Mouse (Mus musculus) sigmoid colon, adult 10 weeks (tissue): Measurements from ENCODE around the gene Pfn4. TPM values are rescaled to one million over a fixed set of nuclear protein-coding genes. Genes with fewer than 3 reads are reported as not detected.

ENCODE experiments used
- polyA plus RNA-seq: library from polyadenylated mRNA; stranded (reverse); fragments of 350-450 nt; fragmentation: Illumina TruSeq; extraction: RNeasy Lipid Tissue Mini Kit (QIAGEN cat#74804); gene quantifications from one replicate; pipeline ENCODE4 v1.2.3, GENCODE M21; 2014; ENCODE audit warnings: low read depth, low replicate concordance

The Pfn4 gene
- 0.76 TPM for polyA plus RNA-seq

DNA sequence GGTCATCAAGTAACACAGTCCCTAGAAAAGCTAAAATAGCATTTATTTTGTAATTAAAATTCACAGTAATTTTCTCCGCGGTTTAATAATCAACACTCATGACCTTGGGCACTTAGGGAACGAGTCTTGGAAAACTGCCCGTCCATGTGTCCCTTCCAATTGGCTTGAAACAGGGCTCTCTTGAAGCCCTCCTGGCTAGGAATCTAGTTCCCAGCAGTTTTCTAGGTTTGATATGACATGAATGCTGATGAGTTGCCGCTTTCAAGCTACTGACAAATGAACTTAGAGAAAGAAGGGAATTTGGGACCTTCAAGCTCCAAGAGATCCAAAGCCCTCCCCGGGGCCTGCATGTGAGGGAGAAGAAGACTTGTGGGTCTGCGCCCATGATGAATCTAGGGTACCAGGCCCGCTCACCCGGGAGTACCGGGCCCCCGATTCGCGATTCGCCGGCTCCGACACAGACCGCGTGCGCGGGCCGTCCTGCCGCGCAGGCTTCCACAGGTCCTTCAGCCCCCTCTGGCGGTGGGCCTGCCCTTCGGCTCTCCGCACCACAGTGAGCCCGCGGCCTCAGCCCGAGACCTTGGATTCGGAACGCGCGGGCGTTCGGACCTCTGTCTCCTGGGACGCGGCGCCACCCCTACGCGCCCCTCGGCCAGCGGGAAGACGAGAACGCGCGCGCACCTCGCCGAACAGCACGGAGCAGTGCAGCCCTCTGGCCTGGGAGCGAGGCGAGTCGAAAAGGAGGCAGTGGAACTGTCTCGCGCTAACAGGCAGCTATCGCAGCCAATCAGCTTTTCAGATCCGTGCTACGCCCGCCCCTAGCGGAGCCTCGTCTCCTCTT lies at the start of gene Pfn4, which contains the start of gene Fam228b:
Gene Pfn4 (plus strand): TSS at position 531 of the 841 bp plus-strand sequence.
Gene Fam228b (minus strand): TSS at position 776 of the 841 bp plus-strand sequence.

DNA sequence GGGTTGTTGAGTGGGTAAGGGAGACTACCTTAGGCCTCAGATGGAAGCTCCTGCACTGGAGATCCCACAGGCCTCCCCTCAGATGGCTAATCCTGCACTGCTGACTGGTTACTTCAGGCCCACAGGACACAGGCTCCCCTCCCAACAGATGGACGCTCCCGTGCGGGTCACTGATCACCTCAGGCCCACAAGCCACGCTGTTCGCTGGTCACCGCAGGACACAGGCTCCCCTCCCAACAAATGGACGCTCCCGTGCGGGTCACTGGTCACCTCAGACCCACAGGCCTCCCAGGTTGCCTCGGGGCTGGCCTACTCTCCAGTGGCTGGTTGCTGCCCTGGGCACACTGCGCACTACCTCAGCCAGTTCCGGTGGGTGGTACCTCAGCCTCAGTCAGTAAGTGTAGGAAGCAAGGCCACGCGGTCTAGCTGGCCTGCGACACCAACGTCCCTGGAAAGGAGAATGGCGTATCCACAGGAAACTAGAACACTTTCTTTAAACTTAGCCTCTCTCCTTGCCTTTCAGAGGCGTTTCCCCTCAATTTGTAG lies 30.7 kb upstream of the Pfn4 start, which contains the start of gene Fam228a:
Gene Fam228a (minus strand): TSS at position 400 of the 546 bp plus-strand sequence.

DNA sequence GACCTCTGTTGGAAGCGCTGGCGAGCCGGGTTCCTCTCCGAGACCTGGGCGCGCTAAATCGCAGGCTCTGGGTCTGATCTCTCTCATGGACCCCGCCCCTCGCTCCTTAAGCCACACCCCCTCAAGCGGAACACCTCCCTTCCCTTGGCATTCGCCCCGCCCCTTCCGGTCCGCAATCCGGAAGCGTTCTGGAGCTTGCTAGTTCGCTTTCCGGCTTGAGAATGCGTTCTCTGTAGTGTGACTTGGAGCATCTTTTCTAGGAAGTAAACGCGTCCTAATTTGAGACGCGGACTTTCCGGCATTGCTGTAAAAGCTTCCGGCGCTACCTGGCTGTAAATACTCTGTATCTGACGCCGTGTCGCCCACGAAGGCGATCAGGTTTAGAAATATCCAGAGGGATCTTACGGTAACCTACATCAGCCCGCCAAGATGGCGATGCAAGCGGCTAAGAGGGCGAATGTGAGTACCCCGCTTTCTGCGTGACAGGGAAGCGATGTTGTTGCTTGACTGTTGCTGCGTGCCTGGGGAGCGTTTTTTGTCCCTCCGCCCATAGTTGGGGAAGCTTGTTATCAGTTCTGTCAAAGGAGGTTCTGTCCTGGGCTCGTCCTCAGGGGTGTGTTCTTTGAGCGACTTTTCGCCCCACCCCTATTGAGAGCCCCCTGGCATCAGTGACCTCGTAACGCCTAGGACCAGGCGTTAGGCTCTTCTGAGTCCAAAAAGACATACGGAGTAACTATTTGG lies 48.7 kb downstream of the Pfn4 start, which contains the start of gene Sf3b6:
Gene Sf3b6 (plus strand): TSS at position 184 of the 741 bp plus-strand sequence.

Other genes with a start within 250 kb of the Pfn4 start
- gene Itsn2, start 176.4 kb upstream of the Pfn4 start, polyA plus RNA-seq = 180 TPM
- gene Gm3625, start 176.1 kb upstream of the Pfn4 start, polyA plus RNA-seq = not detected
- not detected for gene Fam228a, start 30.6 kb upstream of the Pfn4 start, polyA plus RNA-seq
- gene Fam228b, start 245 bp downstream of the Pfn4 start, polyA plus RNA-seq = 1.4 TPM
- 285 TPM for gene Sf3b6, start 48.5 kb downstream of the Pfn4 start, polyA plus RNA-seq
- gene Fkbp1b, start 72.6 kb downstream of the Pfn4 start, polyA plus RNA-seq = 18.0 TPM
- 3.1 TPM for gene Wdcp, start 74.3 kb downstream of the Pfn4 start, polyA plus RNA-seq
- gene Mfsd2b, start 105.3 kb downstream of the Pfn4 start, polyA plus RNA-seq = 1.9 TPM
- gene Ubxn2a, start 138.7 kb downstream of the Pfn4 start, polyA plus RNA-seq = 230 TPM
- gene Atad2b, start 148.3 kb downstream of the Pfn4 start, polyA plus RNA-seq = 39.9 TPM